Mouse (Mus musculus) limb, embryonic 14.5 days (tissue): ENCODE data around the gene Slc25a40. TPM values are rescaled to one million over a fixed set of nuclear protein-coding genes. Genes with fewer than 3 reads are reported as not detected.

Experiments used
- ATAC-seq: fragments of 200-750 bp; cut with Nextera tagmentation; 2 replicates; pipeline ENCODE4 v1.8.0; 2017; ENCODE audit warnings: low read depth, moderate number of reproducible peaks, moderate TSS enrichment; ENCODE audit not compliant: low FRiP score
- DNase-seq: peaks from one replicate; pipeline ENCODE4 v3.0.0-alpha.2; 2015; ENCODE audit warnings: low spot score
- H3K27ac ChIP-seq: fragments of 300-500 bp; sonication (generic); replicated peaks from 2 replicates; pipeline ENCODE4 v1.5.1; 2014; ENCODE audit warnings: low read depth, mild to moderate bottlenecking, low read length, moderate library complexity, mixed read lengths
- H3K27me3 ChIP-seq: fragments of 300-500 bp; sonication (generic); 2 replicates; pipeline ENCODE4 v1.6.1; 2014; ENCODE audit warnings: low read length, mixed read lengths; ENCODE audit not compliant: control insufficient read depth, insufficient read depth
- H3K36me3 ChIP-seq: fragments of 300-500 bp; sonication (generic); 2 replicates; pipeline ENCODE4 v1.6.1; 2014; ENCODE audit warnings: mild to moderate bottlenecking, low read length, moderate library complexity, mixed read lengths; ENCODE audit not compliant: control insufficient read depth, insufficient read depth
- H3K4me1 ChIP-seq: fragments of 300-500 bp; sonication (generic); 2 replicates; pipeline ENCODE4 v1.6.1; 2014; ENCODE audit warnings: antibody characterized with exemption, low read length, mixed read lengths; ENCODE audit not compliant: control insufficient read depth, insufficient read depth
- H3K4me2 ChIP-seq: fragments of 300-500 bp; sonication (generic); replicated peaks from 2 replicates; pipeline ENCODE4 v1.6.1; 2014; ENCODE audit warnings: low read depth, mild to moderate bottlenecking, low read length, moderate library complexity; ENCODE audit not compliant: severe bottlenecking
- H3K4me3 ChIP-seq: fragments of 300-500 bp; sonication (generic); replicated peaks from 2 replicates; pipeline ENCODE4 v1.5.1; 2014; ENCODE audit warnings: low read length
- H3K9ac ChIP-seq: fragments of 300-500 bp; sonication (generic); 2 replicates; pipeline ENCODE4 v1.6.1; 2014; ENCODE audit warnings: mild to moderate bottlenecking, low read depth, low read length, moderate library complexity; ENCODE audit not compliant: severe bottlenecking
- H3K9me3 ChIP-seq: fragments of 300-500 bp; sonication (generic); 2 replicates; pipeline ENCODE4 v1.6.1; 2016; ENCODE audit warnings: low read length; ENCODE audit not compliant: control insufficient read depth
- POLR2A ChIP-seq: fragments of 200-500 bp; IDR thresholded peaks from 2 replicates; pipeline ENCODE4 v1.8.0; 2012; ENCODE audit warnings: inconsistent platforms, mild to moderate bottlenecking, moderate library complexity, borderline replicate concordance; ENCODE audit not compliant: insufficient read depth, insufficient read length; ENCODE audit errors: extremely low read depth
- WGBS: fragments of 180-500 bp; shearing (Covaris S2); extraction: QIAGEN DNeasy Blood & Tissue Kit; methylation state at CpG from one replicate; pipeline ENCODE4 v1.1.7; 2014; 5-methylcytosine and 5-hydroxymethylcytosine counted together
- polyA plus RNA-seq, 2 experiments: library from polyadenylated mRNA; depleted of rRNA in 1 of 2; stranded (reverse) in 1 of 2; unstranded in 1 of 2; fragments of >200 nt; fragmentation: Nextera tagmentation in 1 of 2; extraction: Ambion mirVana in 1 of 2; gene quantifications; 2 replicates each; pipeline versions ENCODE4 v1.2.1 to v1.2.3; 2012 to 2014

Slc25a40 gene
- polyA plus RNA-seq, 2 experiments, result 15.8 to 20.2 TPM

DNA sequence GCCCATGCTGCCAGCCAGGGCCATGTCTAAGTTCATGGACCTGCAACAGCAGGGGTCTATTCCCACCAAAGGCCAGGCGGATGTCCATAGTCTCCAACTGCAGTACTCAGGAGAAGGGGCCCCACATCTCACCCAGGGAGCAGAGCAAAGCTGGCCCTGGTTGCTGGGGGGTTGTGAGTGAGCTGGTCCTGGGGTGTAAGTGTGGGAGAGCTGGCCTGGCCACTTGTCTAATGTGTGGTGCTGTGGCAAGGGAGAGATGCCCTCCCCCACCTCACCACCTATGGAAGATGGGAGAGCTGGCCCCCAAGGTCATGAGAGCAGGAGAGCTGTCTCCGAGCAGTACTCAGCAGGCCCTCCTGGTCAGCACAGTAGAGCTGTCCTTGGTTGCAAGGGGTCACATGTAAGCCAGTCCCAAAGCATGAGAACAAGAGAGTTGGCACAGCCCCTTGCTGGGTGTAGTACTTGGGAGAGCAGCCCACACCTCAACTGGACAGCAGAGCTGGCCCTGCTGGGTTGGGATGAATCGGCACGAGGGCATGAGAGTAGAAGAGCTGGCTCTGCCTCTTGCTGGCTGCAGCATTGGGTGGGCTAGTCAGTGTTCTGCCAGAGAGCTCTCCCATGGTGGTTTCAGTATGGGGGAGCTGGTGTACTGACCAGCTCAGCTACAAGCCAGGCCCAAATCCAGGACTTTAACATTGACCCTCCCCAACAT, 65.5 kb downstream of the Slc25a40 start:
- Histone ChIP-seq H3K4me1 (no peaks in the 10 kb centered on the region), H3K9me3 (no peaks in the 10 kb centered on the region), H3K4me3 (no peak overlapping the region), H3K9ac (no peak overlapping the region), H3K27ac (no peak overlapping the region), H3K27me3 (no peaks in the 10 kb centered on the region), H3K4me2 (no peak overlapping the region), H3K36me3 (no peaks in the 10 kb centered on the region)
- DNase-seq, result no peak
- no peak for TF ChIP-seq POLR2A
- ATAC-seq, result no peak
- WGBS, result 82% methylated on average over 4 of the region's 4 CpGs

DNA sequence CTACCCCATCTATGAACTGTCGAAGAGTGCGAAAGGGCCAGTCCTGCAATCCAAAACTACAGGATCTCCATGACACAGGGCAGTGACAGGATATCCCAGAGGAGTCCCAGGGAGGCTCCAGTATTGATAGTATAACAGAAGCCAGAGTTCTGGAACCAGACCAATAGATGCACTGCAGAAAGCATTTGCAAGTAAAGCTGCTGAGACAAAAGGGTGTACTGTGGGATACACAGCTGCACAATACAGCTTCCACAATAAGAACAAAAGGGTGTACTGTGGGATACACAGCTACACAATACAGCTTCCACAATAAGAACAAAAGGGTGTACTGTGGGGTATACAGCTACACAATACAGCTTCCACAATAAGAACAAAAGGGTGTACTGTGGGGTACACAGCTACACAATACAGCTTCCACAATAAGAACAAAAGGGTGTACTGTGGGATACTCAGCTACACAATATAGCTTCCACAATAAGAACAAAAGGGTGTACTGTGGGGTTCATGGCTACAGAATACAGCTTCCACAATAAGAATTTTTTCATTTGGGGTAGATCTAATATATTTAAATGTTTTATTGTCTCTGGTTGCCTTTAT, 66.1 kb downstream of the Slc25a40 start:
- Histone ChIP-seq H3K4me2 (no peak overlapping the region), H3K27me3 (no peaks in the 10 kb centered on the region), H3K36me3 (no peaks in the 10 kb centered on the region), H3K4me3 (no peak overlapping the region), H3K4me1 (no peaks in the 10 kb centered on the region), H3K9me3 (no peaks in the 10 kb centered on the region), H3K9ac (no peak overlapping the region), H3K27ac (no peak overlapping the region)
- ATAC-seq (no peak), DNase-seq (no peak)
- WGBS, result 93% methylated on average over 2 of the region's 2 CpGs
- no peak for TF ChIP-seq POLR2A

DNA sequence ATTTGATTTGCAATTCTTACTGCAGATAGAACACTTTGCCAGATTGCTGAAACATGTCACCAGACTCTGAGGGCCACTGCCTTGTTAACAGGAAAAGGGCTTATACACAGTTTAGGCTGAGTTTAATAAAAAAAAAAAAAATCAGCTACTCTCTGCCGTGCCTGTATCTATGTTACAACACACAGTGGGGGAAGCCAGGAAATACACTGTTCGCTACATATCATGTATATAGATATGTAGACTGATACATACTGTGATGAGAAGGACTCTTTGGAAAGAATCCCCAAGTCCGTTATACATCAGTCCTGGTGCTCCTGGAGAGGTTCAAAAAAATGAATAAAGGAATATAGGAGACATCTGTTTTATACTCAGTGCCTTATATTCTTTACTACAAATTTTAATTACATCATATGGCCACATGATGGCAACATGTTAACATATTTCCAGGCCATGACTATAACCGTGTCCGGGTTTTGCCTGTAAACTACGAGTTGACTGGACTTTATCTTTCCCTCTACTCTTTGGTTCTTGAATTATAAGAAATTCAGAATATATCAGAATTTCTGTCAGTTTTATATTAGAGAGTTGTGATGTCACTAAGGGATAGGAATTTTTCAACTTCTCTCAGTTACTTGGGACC, 66.9 kb downstream of the Slc25a40 start:
- WGBS, result 40% methylated on average over 6 of the region's 6 CpGs
- no peaks in the 10 kb centered on the region for H3K4me1 ChIP-seq
- DNase-seq (peak; percentile 67), ATAC-seq (no peak)
- H3K27ac ChIP-seq, result no peak overlapping the region
- TF ChIP-seq POLR2A, result no peak
- H3K9ac ChIP-seq, result no peak overlapping the region
- no peaks in the 10 kb centered on the region for H3K27me3 ChIP-seq
- no peak overlapping the region for H3K4me2 ChIP-seq
- H3K36me3 ChIP-seq, result no peaks in the 10 kb centered on the region
- H3K9me3 ChIP-seq, result no peaks in the 10 kb centered on the region
- H3K4me3 ChIP-seq, result no peak overlapping the region

- Histone ChIP-seq H3K27me3 (no peaks in the 10 kb centered on the region), H3K9ac (no peak overlapping the region), H3K4me2 (no peak overlapping the region), H3K27ac (no peak overlapping the region), H3K9me3 (no peaks in the 10 kb centered on the region), H3K4me3 (no peak overlapping the region), H3K36me3 (no peaks in the 10 kb centered on the region), H3K4me1 (no peaks in the 10 kb centered on the region)
- 37% methylated on average over 4 of the region's 4 CpGs for WGBS
- DNase-seq (no peak), ATAC-seq (no peak)
- TF ChIP-seq POLR2A, result no peak
Observed at GRCm38 (mm10) chr5:8491778-8492177, 69.1 kb downstream of the Slc25a40 start.

Other genes starting within 250 kb of the Slc25a40 start
- gene Adam22, start 54.7 kb upstream of the Slc25a40 start, polyA plus RNA-seq (2012; rRNA removed), result 8.6 and 9.2 TPM in 2 replicates
- gene Adam22, start 54.7 kb upstream of the Slc25a40 start, polyA plus RNA-seq (2014; fragmentation: Nextera tagmentation; extraction: Ambion mirVana), result 14.3 and 18.8 TPM in 2 replicates
- gene Dbf4, start 134 bp upstream of the Slc25a40 start, polyA plus RNA-seq (2012; rRNA removed), result 29.5 and 38.7 TPM in 2 replicates
- gene Dbf4, start 134 bp upstream of the Slc25a40 start, polyA plus RNA-seq (2014; fragmentation: Nextera tagmentation; extraction: Ambion mirVana), result 39.1 and 39.4 TPM in 2 replicates
- gene Rundc3b, start 200.1 kb downstream of the Slc25a40 start, polyA plus RNA-seq (2012; rRNA removed), result 4.2 and 4.3 TPM in 2 replicates
- 4.2 and 5.8 TPM in 2 replicates for gene Rundc3b, start 200.1 kb downstream of the Slc25a40 start, polyA plus RNA-seq (2014; fragmentation: Nextera tagmentation; extraction: Ambion mirVana)
- gene Abcb1a, start 237.2 kb downstream of the Slc25a40 start, polyA plus RNA-seq (2012; rRNA removed), result 0.53 and 0.56 TPM in 2 replicates
- 0.47 and 0.58 TPM in 2 replicates for gene Abcb1a, start 237.2 kb downstream of the Slc25a40 start, polyA plus RNA-seq (2014; fragmentation: Nextera tagmentation; extraction: Ambion mirVana)